Mouse (Mus musculus) inflammation-experienced regulatory T-cells, adult 6 months (primary cell): Measurements from ENCODE around the gene Dus4l. TPM values are rescaled to one million over a fixed set of nuclear protein-coding genes. Genes with fewer than 3 reads are reported as not detected.
A peak's percentile ranks its signal among the peaks of the same experiment; 100 is the strongest.
"Not testable (repeated sequence)": the region's sequence is repeated elsewhere in the genome, so short reads cannot be mapped to it uniquely, and the experiment has no call there.

ENCODE experiments used
- ATAC-seq: one replicate; pipeline ENCODE4 v1.8.0; 2017
- polyA plus RNA-seq, 3 experiments: library from polyadenylated mRNA; unstranded; fragments of 100-300 nt; shearing (Covaris generic); gene quantifications; one replicate each; pipeline ENCODE4 v1.2.1; 2017

Gene Dus4l
- polyA plus RNA-seq = 10 to 100 TPM in 2 of 3 experiments, 1 to 10 TPM in 1; 7.1 to 20.2 (median 17.2) TPM

GRCm38 (mm10) chr12:31654197-31654964 is at the start of gene Dus4l, which contains the start of gene Cog5:
Gene Dus4l (minus strand): TSS chr12:31654826.
Gene Cog5 (plus strand): TSS chr12:31654869.
- peak; percentile 90 for ATAC-seq

- no peak for ATAC-seq
Measured at GRCm38 (mm10) chr12:31703904-31704303, 49.3 kb upstream of the Dus4l start.

- ATAC-seq = no peak
Measured at GRCm38 (mm10) chr12:31701411-31701810, 46.8 kb upstream of the Dus4l start.

- no peak for ATAC-seq
Measured at GRCm38 (mm10) chr12:31700623-31701347, 46.2 kb upstream of the Dus4l start.

- ATAC-seq = no peak
Measured at GRCm38 (mm10) chr12:31693278-31693677, 38.7 kb upstream of the Dus4l start.

- ATAC-seq = no peak
Measured at GRCm38 (mm10) chr12:31686679-31687078, 32.1 kb upstream of the Dus4l start.

- ATAC-seq = no peak
Measured at GRCm38 (mm10) chr12:31667187-31667586, 12.6 kb upstream of the Dus4l start.

GRCm38 (mm10) chr12:31665999-31666398 is 11.4 kb upstream of the Dus4l start:
- ATAC-seq = no peak

GRCm38 (mm10) chr12:31656841-31657240 is 2.2 kb upstream of the Dus4l start:
- no peak for ATAC-seq

GRCm38 (mm10) chr12:31654965-31655477 is 395 bp upstream of the Dus4l start:
- peak; percentile 42 for ATAC-seq

- no peak for ATAC-seq
Measured at GRCm38 (mm10) chr12:31653611-31654010, 1.0 kb downstream of the Dus4l start.

GRCm38 (mm10) chr12:31635240-31635607 is 19.4 kb downstream of the Dus4l start:
- ATAC-seq = no peak

GRCm38 (mm10) chr12:31634343-31635239 is 20.0 kb downstream of the Dus4l start, which contains the start of gene Bcap29:
Gene Bcap29 (minus strand): TSS chr12:31634658.
- peak; percentile 84 for ATAC-seq

- ATAC-seq = peak; percentile 23
Measured at GRCm38 (mm10) chr12:31633970-31634342, 20.7 kb downstream of the Dus4l start.

- ATAC-seq = not testable (repeated sequence)
Measured at GRCm38 (mm10) chr12:31628396-31628795, 26.2 kb downstream of the Dus4l start.

- ATAC-seq = no peak
Measured at GRCm38 (mm10) chr12:31625016-31625415, 29.6 kb downstream of the Dus4l start.

GRCm38 (mm10) chr12:31620106-31620505 is 34.5 kb downstream of the Dus4l start:
- no peak for ATAC-seq

GRCm38 (mm10) chr12:31613353-31613752 is 41.3 kb downstream of the Dus4l start:
- ATAC-seq = no peak

GRCm38 (mm10) chr12:31608138-31608537 is 46.5 kb downstream of the Dus4l start:
- no peak for ATAC-seq

GRCm38 (mm10) chr12:31604894-31605293 is 49.7 kb downstream of the Dus4l start:
- no peak for ATAC-seq

GRCm38 (mm10) chr12:31603586-31603985 is 51.0 kb downstream of the Dus4l start:
- no peak for ATAC-seq

- no peak for ATAC-seq
Measured at GRCm38 (mm10) chr12:31594296-31594695, 60.3 kb downstream of the Dus4l start.
